Mouse (Mus musculus): ENCODE measurements at regions not wholly inside any gene's neighbourhood (a gene's known extent, or its start where the extent isn't known, plus 50 kb on each side); places are given as distances from the start of the nearest gene placed in this dataset.

DNA sequence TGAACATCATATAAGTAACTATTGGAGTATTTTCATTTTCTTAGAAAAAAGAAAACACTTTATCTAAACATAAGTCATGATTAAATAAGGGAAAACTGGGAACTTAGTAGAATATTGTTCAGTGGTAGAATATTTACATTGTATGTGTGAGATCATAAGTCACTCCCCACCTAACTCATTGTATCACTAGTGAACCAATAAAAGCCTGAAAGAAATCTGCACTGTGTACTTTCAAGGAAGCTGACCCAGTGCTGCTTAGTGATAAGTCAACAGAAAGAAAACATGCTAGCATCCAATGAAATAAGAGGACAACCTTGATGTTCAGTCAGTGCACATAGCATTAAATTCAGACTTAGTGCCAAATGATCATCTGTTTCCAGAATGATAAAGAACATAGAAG, 795.7 kb upstream of the A1bg start:
- H3K4me3 ChIP-seq: no peak overlapping the region
- H3K36me3 ChIP-seq: no peaks in the 10 kb centered on the region
- ATAC-seq (ENCODE audit: low FRiP score): no peak
- no peaks in the 10 kb centered on the region for H3K9me3 ChIP-seq
- no peak overlapping the region for H3K27ac ChIP-seq
- H3K27me3 ChIP-seq: no peaks in the 10 kb centered on the region
- no peak overlapping the region for H3K9ac ChIP-seq
- no peak overlapping the region for H3K4me2 ChIP-seq
- no peaks in the 10 kb centered on the region for H3K4me1 ChIP-seq (replicated peaks)

DNA sequence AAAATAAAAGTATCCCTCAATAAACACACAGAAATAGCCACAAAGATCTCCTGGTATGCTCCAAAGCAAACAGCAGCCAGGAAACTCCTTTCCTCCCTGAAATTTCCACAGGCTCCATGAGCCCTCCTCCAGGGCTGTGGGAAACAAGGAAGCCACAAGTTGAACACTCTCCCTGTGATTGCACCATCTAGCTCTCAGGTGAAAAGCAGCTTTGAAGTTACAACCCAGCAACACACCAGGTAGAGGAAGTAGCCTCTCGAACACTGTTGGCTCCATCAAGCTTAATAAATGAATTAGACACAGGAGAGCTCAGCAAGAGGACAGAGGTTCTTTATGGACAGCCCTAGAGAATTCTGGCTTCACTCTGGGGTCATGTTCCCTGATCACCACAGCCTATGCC, 794.4 kb upstream of the A1bg start:
- no peak overlapping the region for H3K9ac ChIP-seq
- no peak overlapping the region for H3K4me2 ChIP-seq
- ATAC-seq (ENCODE audit: low FRiP score): no peak
- WGBS: 80% methylated on average over 1 of the region's 1 CpGs
- no peaks in the 10 kb centered on the region for H3K4me1 ChIP-seq (replicated peaks)
- H3K36me3 ChIP-seq: no peaks in the 10 kb centered on the region
- no peaks in the 10 kb centered on the region for H3K9me3 ChIP-seq
- H3K4me3 ChIP-seq: no peak overlapping the region
- no peaks in the 10 kb centered on the region for H3K27me3 ChIP-seq
- H3K27ac ChIP-seq: no peak overlapping the region

DNA sequence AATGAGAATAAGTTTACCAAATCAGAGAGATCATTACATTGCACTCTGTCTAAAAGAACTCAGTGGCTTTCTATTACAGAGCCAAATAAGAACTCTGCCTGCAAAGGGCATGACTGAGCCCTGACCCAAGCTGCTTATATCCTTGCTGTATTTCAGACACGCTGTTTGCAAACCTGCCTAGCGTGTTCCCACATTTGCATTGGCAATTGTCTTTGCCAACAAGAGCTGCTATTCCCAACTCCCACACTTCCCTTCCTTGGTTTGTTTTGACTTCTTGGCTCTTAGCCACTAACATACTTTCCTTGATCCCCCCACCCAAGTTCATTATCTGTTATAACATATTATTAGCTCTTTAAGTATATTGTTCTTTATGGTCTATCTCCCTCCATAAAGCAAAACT, 791.1 kb upstream of the A1bg start:
- H3K9ac ChIP-seq: no peak overlapping the region
- no peaks in the 10 kb centered on the region for H3K9me3 ChIP-seq
- H3K27me3 ChIP-seq: no peaks in the 10 kb centered on the region
- ATAC-seq (ENCODE audit: low FRiP score): no peak
- H3K27ac ChIP-seq: no peak overlapping the region
- H3K36me3 ChIP-seq: no peaks in the 10 kb centered on the region
- 70% methylated on average over 2 of the region's 2 CpGs for WGBS
- H3K4me2 ChIP-seq: no peak overlapping the region
- H3K4me1 ChIP-seq (replicated peaks): no peaks in the 10 kb centered on the region
- H3K4me3 ChIP-seq: no peak overlapping the region

DNA sequence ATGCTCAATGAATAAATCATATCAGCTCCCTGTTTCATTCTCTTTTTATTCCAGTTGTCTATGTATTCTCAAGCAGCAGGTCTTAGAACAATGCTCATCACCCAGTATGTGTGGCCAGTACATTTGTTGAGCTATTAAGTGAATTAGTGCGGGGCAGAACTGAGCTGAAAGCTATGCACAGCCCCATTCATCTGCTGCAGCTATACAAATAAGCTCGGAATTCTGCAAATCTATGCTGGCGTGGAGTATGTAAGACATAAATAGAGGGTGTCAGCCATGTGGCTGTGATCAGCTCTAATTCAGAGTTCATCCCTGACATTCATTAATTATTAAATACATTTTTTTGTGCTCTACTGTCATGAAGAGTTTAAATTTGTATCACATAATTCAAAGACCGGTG, 786.1 kb upstream of the A1bg start:
- no peaks in the 10 kb centered on the region for H3K4me1 ChIP-seq (replicated peaks)
- WGBS: 64% methylated on average over 4 of the region's 4 CpGs
- no peak overlapping the region for H3K9ac ChIP-seq
- no peak for ATAC-seq (ENCODE audit: low FRiP score)
- no peak overlapping the region for H3K27ac ChIP-seq
- no peak overlapping the region for H3K4me3 ChIP-seq
- H3K9me3 ChIP-seq: no peaks in the 10 kb centered on the region
- no peaks in the 10 kb centered on the region for H3K27me3 ChIP-seq
- no peaks in the 10 kb centered on the region for H3K36me3 ChIP-seq
- no peak overlapping the region for H3K4me2 ChIP-seq

DNA sequence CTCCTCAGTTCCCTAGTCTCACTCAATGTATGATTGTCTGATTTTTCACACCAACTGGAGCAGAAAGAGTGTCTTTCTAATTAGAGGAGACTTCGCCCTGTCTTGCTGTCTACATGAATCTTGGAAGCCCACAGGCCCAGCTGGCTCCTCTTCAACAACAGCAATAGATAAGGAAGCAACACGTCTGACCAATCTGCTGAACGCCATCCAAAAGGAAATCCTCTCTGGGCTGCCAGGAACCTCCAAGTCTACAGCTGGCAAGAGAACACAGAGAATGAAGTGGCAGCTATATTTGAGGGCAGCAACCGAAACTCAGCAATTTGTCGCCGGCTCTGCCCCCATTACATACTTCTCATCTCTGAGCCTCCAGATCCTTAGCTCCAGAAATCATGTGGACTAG, 785.1 kb upstream of the A1bg start:
- Histone ChIP-seq H3K4me3 (no peak overlapping the region), H3K27ac (no peak overlapping the region), H3K36me3 (no peaks in the 10 kb centered on the region), H3K4me1 (replicated peaks) (no peaks in the 10 kb centered on the region), H3K9ac (no peak overlapping the region), H3K27me3 (no peaks in the 10 kb centered on the region), H3K4me2 (no peak overlapping the region), H3K9me3 (no peaks in the 10 kb centered on the region)
- no peak for ATAC-seq (ENCODE audit: low FRiP score)
- 86% methylated on average over 6 of the region's 6 CpGs for WGBS

DNA sequence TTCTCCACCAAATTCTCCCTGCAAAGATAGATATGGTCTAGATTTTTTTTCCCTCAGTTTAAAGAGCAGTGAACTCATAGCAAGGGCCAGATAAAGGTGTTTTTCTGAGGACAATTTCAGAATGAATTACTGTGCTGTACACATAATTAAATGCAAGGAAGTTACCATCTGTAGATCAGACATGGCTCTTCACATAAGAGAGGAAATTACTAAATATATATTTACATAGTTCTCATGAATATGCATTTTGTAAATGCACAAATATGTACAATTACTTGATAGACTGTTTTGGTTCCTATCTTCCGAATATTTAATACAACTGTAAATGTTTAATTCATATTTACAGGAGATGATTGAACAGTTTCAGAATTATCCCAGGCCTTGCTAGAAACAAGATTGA, 769.9 kb upstream of the A1bg start:
- H3K9me3 ChIP-seq: no peaks in the 10 kb centered on the region
- H3K4me2 ChIP-seq: no peak overlapping the region
- peaks cover 11% of the 10 kb centered on the region; the same call in 1 of the 2 replicates for H3K4me1 ChIP-seq (replicated peaks)
- no peak overlapping the region for H3K27ac ChIP-seq
- no peak overlapping the region for H3K9ac ChIP-seq
- no peaks in the 10 kb centered on the region for H3K36me3 ChIP-seq
- ATAC-seq (ENCODE audit: low FRiP score): no peak
- 87% methylated on average over 1 of the region's 1 CpGs for WGBS
- H3K27me3 ChIP-seq: no peaks in the 10 kb centered on the region
- H3K4me3 ChIP-seq: no peak overlapping the region

DNA sequence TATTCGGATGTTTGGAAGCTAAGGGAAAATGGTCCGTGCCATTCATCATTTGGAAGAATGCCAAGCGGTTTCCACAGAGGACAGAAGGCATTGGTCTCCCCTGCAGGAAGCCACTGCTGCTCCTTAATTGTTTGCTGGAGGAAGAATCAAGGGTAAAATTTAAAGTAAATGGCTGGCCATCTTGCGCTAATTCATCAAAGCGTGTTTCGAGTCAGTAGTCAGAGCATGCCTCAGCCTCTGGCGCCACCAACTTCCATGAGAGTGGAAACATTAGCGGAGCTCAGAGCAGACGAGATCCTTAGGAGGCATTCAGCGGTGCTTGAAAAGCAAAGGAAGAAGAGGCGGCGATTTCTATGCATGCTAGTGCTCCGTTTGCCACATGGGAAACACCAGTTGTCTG, 767.6 kb upstream of the A1bg start:
- H3K4me1 ChIP-seq (replicated peaks): peaks cover 11% of the 10 kb centered on the region; the same call in 1 of the 2 replicates
- 0 out of 2 replicates have a peak overlapping the region, but pooled peaks have one; percentile 5 for H3K4me3 ChIP-seq
- H3K27me3 ChIP-seq: no peaks in the 10 kb centered on the region
- 55% methylated on average over 13 of the region's 13 CpGs for WGBS
- peak overlapping the region; percentile 29 for H3K4me2 ChIP-seq
- ATAC-seq (ENCODE audit: low FRiP score): peak; percentile 82
- H3K9me3 ChIP-seq: no peaks in the 10 kb centered on the region
- H3K9ac ChIP-seq: no peak overlapping the region
- H3K36me3 ChIP-seq: no peaks in the 10 kb centered on the region
- peak overlapping the region; percentile 45; the same call in 1 of the 2 replicates for H3K27ac ChIP-seq

DNA sequence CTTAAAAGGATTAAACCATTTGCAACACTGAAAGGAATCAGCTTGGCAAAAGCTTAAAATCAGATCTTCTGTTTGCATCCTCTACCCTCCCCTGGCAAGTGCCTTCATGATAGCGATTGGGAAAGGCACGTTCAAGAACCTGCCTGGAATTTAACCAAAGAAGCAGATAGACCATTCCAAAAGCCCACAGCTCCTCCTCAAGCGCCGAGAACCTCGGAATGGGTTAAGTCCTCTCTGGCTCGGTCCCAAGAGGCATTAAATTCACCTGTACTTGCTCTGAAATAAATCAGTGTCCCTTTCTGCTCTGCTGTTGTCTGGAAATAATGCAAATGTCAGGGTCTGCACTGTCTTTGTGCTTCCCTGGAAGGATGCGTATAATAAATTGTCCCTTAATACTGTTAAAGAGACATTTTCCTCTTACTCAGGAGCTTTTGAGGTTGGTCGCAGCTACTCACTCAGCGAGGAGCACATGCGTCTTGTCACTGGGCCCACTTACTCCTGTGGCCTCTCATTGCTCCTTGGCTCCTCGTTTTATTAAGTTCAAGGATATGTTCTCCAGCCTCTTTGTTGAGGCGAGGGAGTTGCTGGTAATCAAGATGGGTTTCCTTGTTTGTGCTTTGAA, 767.1 kb upstream of the A1bg start:
- no peaks in the 10 kb centered on the region for H3K36me3 ChIP-seq
- H3K27ac ChIP-seq: peak overlapping the region; percentile 45; the same call in 1 of the 2 replicates
- peak overlapping the region; percentile 29; the same call in 1 of the 2 replicates for H3K4me2 ChIP-seq
- H3K9ac ChIP-seq: no peak overlapping the region
- WGBS: 67% methylated on average over 12 of the region's 12 CpGs
- H3K4me3 ChIP-seq: no peak overlapping the region
- H3K9me3 ChIP-seq: no peaks in the 10 kb centered on the region
- peak; percentile 78 for ATAC-seq (ENCODE audit: low FRiP score)
- H3K4me1 ChIP-seq (replicated peaks): peaks cover 11% of the 10 kb centered on the region; the same call in 1 of the 2 replicates
- H3K27me3 ChIP-seq: no peaks in the 10 kb centered on the region

DNA sequence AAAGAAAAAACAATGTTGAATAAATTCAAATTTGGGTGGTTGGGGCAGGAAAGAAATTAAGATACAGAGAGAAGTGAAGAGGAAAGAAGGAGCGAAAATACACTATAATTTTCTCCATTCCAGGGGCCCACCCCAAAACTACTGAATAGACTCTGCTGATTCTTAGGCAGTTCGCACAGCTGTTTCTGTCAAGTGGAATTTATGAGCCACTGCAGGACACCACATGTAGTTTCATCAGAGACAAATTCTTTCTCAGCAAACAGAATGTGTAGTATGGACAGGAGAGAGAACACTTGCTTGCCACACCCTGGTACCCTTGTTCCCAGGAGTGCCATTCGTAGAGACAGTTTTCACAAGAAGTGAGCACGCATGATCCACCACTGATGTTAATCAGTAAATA, 760.2 kb upstream of the A1bg start:
- no peak overlapping the region for H3K4me3 ChIP-seq
- no peak for ATAC-seq (ENCODE audit: low FRiP score)
- H3K4me1 ChIP-seq (replicated peaks): no peaks in the 10 kb centered on the region
- H3K27ac ChIP-seq: no peak overlapping the region
- H3K9ac ChIP-seq: no peak overlapping the region
- WGBS: 87% methylated on average over 4 of the region's 4 CpGs
- no peaks in the 10 kb centered on the region for H3K9me3 ChIP-seq
- no peaks in the 10 kb centered on the region for H3K27me3 ChIP-seq
- no peaks in the 10 kb centered on the region for H3K36me3 ChIP-seq
- no peak overlapping the region for H3K4me2 ChIP-seq

DNA sequence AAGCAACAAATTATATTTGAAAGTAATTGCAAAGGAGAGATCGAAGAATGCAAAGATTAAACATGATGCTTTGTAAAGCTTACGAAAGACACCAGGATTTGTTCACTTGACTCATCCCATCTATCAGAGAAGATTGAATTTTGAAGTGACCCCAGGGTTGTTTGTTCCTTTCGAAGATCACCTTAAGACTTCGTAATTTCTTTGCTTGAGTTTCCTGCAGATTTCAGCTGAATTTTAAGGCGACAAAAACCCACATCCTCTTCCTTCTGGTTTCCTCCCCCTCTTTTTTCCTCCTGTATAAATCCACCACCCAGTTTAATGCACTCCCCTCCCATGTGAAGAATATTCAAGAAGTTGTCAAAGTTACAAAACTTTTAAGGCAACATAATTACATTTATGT, 747.7 kb upstream of the A1bg start:
- Histone ChIP-seq H3K4me3 (no peak overlapping the region), H3K36me3 (no peaks in the 10 kb centered on the region), H3K27me3 (no peaks in the 10 kb centered on the region), H3K27ac (no peak overlapping the region), H3K4me2 (no peak overlapping the region), H3K9me3 (no peaks in the 10 kb centered on the region), H3K9ac (no peak overlapping the region), H3K4me1 (replicated peaks) (no peaks in the 10 kb centered on the region)
- 90% methylated on average over 5 of the region's 5 CpGs for WGBS
- ATAC-seq (ENCODE audit: low FRiP score): no peak

DNA sequence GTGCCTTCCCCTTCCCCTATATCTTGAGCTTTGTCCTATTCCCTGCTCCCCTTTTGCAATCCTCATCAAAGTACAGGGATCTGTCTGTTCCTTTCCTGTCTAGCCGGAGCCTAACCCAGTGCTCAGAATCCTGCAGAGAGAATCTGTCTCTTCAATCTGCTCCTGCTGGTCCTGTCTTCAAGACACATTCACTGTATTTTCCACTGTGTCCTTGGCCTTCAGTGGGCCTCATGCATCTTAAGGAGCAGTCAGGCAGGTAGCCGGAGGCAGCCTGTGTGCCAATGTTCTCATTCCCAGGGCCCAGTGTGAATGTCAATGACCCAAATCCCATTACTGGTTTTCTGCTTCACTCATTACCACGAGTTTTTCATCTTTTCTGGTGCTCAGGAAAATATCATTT, 737.8 kb upstream of the A1bg start:
- Histone ChIP-seq H3K4me2 (no peak overlapping the region), H3K27ac (no peak overlapping the region), H3K27me3 (no peaks in the 10 kb centered on the region), H3K4me3 (no peak overlapping the region), H3K36me3 (no peaks in the 10 kb centered on the region), H3K9ac (no peak overlapping the region), H3K4me1 (replicated peaks) (no peaks in the 10 kb centered on the region), H3K9me3 (no peaks in the 10 kb centered on the region)
- no peak for ATAC-seq (ENCODE audit: low FRiP score)
- 57% methylated on average over 3 of the region's 3 CpGs for WGBS

DNA sequence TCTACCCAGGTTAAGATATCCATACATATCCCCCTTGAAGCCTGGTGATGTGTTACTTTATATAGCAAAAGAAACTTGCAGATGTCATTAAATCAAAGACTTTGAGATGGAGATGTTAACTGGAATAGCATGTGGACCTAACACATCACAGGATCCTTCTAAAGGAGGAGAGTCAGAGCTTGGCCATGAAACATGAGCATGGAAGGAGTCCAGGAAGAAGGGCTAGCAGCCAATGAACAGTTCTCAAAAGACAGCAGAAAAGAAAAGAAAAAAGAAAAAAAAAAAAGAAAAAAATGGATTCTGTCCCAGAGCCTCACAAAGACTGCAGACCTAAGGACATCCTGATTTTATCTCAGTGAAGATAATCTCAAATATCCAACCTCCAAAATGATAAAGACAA, 734.1 kb upstream of the A1bg start:
- H3K4me2 ChIP-seq: no peak overlapping the region
- H3K4me1 ChIP-seq (replicated peaks): no peaks in the 10 kb centered on the region
- H3K4me3 ChIP-seq: no peak overlapping the region
- no peak overlapping the region for H3K9ac ChIP-seq
- no peaks in the 10 kb centered on the region for H3K36me3 ChIP-seq
- H3K27me3 ChIP-seq: no peaks in the 10 kb centered on the region
- no peak for ATAC-seq (ENCODE audit: low FRiP score)
- H3K9me3 ChIP-seq: no peaks in the 10 kb centered on the region
- H3K27ac ChIP-seq: no peak overlapping the region

DNA sequence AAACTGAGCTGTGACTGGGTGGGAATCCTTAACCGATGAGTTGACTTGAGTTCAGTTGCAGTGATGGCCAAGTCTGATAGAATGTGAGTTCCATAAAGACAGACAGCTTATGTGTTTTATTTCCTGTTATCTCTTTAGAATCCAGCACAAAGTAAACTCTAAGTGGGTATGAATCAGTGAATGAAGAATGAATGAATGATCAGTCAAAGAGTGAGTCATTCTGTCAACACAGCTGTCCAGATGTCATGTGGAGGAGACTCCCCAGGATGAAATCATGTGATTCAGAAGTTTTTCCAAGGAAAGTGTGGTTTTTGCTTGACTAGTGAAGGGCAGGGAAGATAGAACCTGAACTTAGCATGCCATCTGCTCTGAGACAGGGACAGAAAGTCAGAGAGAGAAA, 732.0 kb upstream of the A1bg start:
- no peak overlapping the region for H3K4me2 ChIP-seq
- 95% methylated on average over 1 of the region's 1 CpGs for WGBS
- ATAC-seq (ENCODE audit: low FRiP score): no peak
- H3K4me1 ChIP-seq (replicated peaks): no peaks in the 10 kb centered on the region
- H3K9ac ChIP-seq: no peak overlapping the region
- no peaks in the 10 kb centered on the region for H3K36me3 ChIP-seq
- no peak overlapping the region for H3K4me3 ChIP-seq
- H3K27ac ChIP-seq: no peak overlapping the region
- H3K27me3 ChIP-seq: no peaks in the 10 kb centered on the region
- no peaks in the 10 kb centered on the region for H3K9me3 ChIP-seq

All from hindbrain, embryonic 13.5 days (tissue).